Mouse (Mus musculus) layer of hippocampus, postnatal 36 days (tissue): ENCODE measurements around the gene Bag5. TPM values are rescaled to one million over a fixed set of nuclear protein-coding genes. Genes with fewer than 3 reads are reported as not detected.
"Not testable (repeated sequence)": the region's sequence is repeated elsewhere in the genome, so short reads cannot be mapped to it uniquely, and the experiment has no call there.

Source experiments
- DNase-seq, 2 experiments: peaks; one replicate each; pipeline ENCODE4 v3.0.0; 2022
- total RNA-seq, 2 experiments: library from RNA; stranded (reverse); gene quantifications; 2 replicates each; pipeline ENCODE4 v1.2.3; 2021

Bag5 gene
- total RNA-seq, 2 experiments from 2014 or later: 50.1 to 51.3 TPM

GRCm38 (mm10) chr12:111734912-111735311 lies 21.9 kb upstream of the Bag5 start:
- DNase-seq: no peak

- DNase-seq: no peak
Observed at GRCm38 (mm10) chr12:111732921-111733320, 19.9 kb upstream of the Bag5 start.

- peak; percentile 82 to 86 for DNase-seq
Observed at GRCm38 (mm10) chr12:111731822-111732807, 19.1 kb upstream of the Bag5 start.

- DNase-seq: no peak
Observed at GRCm38 (mm10) chr12:111727956-111728355, 14.9 kb upstream of the Bag5 start.

GRCm38 (mm10) chr12:111726122-111726463 lies 13.0 kb upstream of the Bag5 start:
- DNase-seq: peak; percentile 37 to 58

GRCm38 (mm10) chr12:111725338-111726121 lies 12.5 kb upstream of the Bag5 start:
- DNase-seq: peak in 1 of 2 experiments; percentile 45

- DNase-seq: no peak
Observed at GRCm38 (mm10) chr12:111724638-111725337, 11.7 kb upstream of the Bag5 start.

- no peak for DNase-seq
Observed at GRCm38 (mm10) chr12:111722654-111723053, 9.6 kb upstream of the Bag5 start.

- no peak for DNase-seq
Observed at GRCm38 (mm10) chr12:111720222-111720621, 7.2 kb upstream of the Bag5 start.

GRCm38 (mm10) chr12:111718656-111719055 lies 5.6 kb upstream of the Bag5 start:
- DNase-seq: no peak

GRCm38 (mm10) chr12:111716505-111716904 lies 3.4 kb upstream of the Bag5 start:
- no peak for DNase-seq

- not testable (repeated sequence) for DNase-seq
Observed at GRCm38 (mm10) chr12:111713880-111714279, 823 bp upstream of the Bag5 start.

GRCm38 (mm10) chr12:111712476-111712875 lies 581 bp downstream of the Bag5 start:
- no peak for DNase-seq

GRCm38 (mm10) chr12:111710091-111710490 lies 3.0 kb downstream of the Bag5 start:
- DNase-seq: no peak

GRCm38 (mm10) chr12:111708181-111708580 lies 4.9 kb downstream of the Bag5 start:
- no peak for DNase-seq

- no peak for DNase-seq
Observed at GRCm38 (mm10) chr12:111705186-111705973, 7.7 kb downstream of the Bag5 start.

- DNase-seq: no peak
Observed at GRCm38 (mm10) chr12:111704609-111705008, 8.4 kb downstream of the Bag5 start.

- no peak for DNase-seq
Observed at GRCm38 (mm10) chr12:111703301-111703700, 9.8 kb downstream of the Bag5 start.

GRCm38 (mm10) chr12:111700920-111701458 lies 12.1 kb downstream of the Bag5 start:
- no peak for DNase-seq

- DNase-seq: no peak
Observed at GRCm38 (mm10) chr12:111699542-111699941, 13.5 kb downstream of the Bag5 start.

GRCm38 (mm10) chr12:111698346-111698913 lies 14.6 kb downstream of the Bag5 start:
- DNase-seq: no peak
